Mouse (Mus musculus) gastrocnemius, adult 18-20 months (tissue): ENCODE measurements at regions not wholly inside any gene's neighbourhood (a gene's known extent, or its start where the extent isn't known, plus 50 kb on each side); places are given as distances from the start of the nearest gene placed in this dataset.

Experiments used
- DNase-seq: peaks from one replicate; pipeline ENCODE4 v3.0.0; 2021; ENCODE audit warnings: low spot score

GRCm38 (mm10) chr6:31159240-31159639 lies 200.4 kb upstream of the Klf14 start:
- DNase-seq: no peak

- no peak for DNase-seq
Measured at GRCm38 (mm10) chr6:31159935-31160670, 201.2 kb upstream of the Klf14 start.

- no peak for DNase-seq
Measured at GRCm38 (mm10) chr6:31161445-31162340, 202.8 kb upstream of the Klf14 start.

- no peak for DNase-seq
Measured at GRCm38 (mm10) chr6:31165011-31165410, 206.1 kb upstream of the Klf14 start.

GRCm38 (mm10) chr6:31166347-31166746 lies 207.5 kb upstream of the Klf14 start:
- DNase-seq: no peak

GRCm38 (mm10) chr6:31167732-31168131 lies 208.9 kb upstream of the Klf14 start:
- DNase-seq: no peak

GRCm38 (mm10) chr6:31168730-31169129 lies 209.9 kb upstream of the Klf14 start:
- no peak for DNase-seq

- DNase-seq: no peak
Measured at GRCm38 (mm10) chr6:31169343-31169742, 210.5 kb upstream of the Klf14 start.

- no peak for DNase-seq
Measured at GRCm38 (mm10) chr6:31169868-31170600, 211.2 kb upstream of the Klf14 start.

- DNase-seq: no peak
Measured at GRCm38 (mm10) chr6:31171831-31172569, 213.1 kb upstream of the Klf14 start.

- DNase-seq: no peak
Measured at GRCm38 (mm10) chr6:31175769-31176168, 216.9 kb upstream of the Klf14 start.

- DNase-seq: no peak
Measured at GRCm38 (mm10) chr6:31176368-31176767, 217.5 kb upstream of the Klf14 start.

GRCm38 (mm10) chr6:31176831-31177230 lies 218.0 kb upstream of the Klf14 start:
- no peak for DNase-seq

GRCm38 (mm10) chr6:31178201-31178880 lies 219.5 kb upstream of the Klf14 start:
- DNase-seq: no peak

GRCm38 (mm10) chr6:31182284-31182683 lies 216.3 kb upstream of the Mkln1 start:
- no peak for DNase-seq

GRCm38 (mm10) chr6:31183127-31183526 lies 215.4 kb upstream of the Mkln1 start:
- DNase-seq: no peak

- no peak for DNase-seq
Measured at GRCm38 (mm10) chr6:31184554-31184953, 214.0 kb upstream of the Mkln1 start.

- DNase-seq: no peak
Measured at GRCm38 (mm10) chr6:31185151-31185550, 213.4 kb upstream of the Mkln1 start.

- DNase-seq: no peak
Measured at GRCm38 (mm10) chr6:31188066-31188465, 210.5 kb upstream of the Mkln1 start.

- DNase-seq: no peak
Measured at GRCm38 (mm10) chr6:31189060-31189459, 209.5 kb upstream of the Mkln1 start.

GRCm38 (mm10) chr6:31190070-31190469 lies 208.5 kb upstream of the Mkln1 start:
- no peak for DNase-seq
